Mouse (Mus musculus) embryonic facial prominence, embryonic 11.5 days (tissue): ENCODE measurements around the gene Ndufc1. TPM values are rescaled to one million over a fixed set of nuclear protein-coding genes. Genes with fewer than 3 reads are reported as not detected.

Experiments used
- polyA plus RNA-seq: library from polyadenylated mRNA; unstranded; fragments of >200 nt; fragmentation: Nextera tagmentation; extraction: Ambion mirVana; gene quantifications from 2 replicates; pipeline ENCODE4 v1.2.1, GENCODE M21; 2014

Ndufc1 gene
- polyA plus RNA-seq, 1 experiment from 2014 or later, result 722 TPM

Other genes starting within 250 kb of the Ndufc1 start
- 11.0 and 11.5 TPM in 2 replicates for gene Noct, start 184.5 kb downstream of the Ndufc1 start, polyA plus RNA-seq
- 47.3 and 48.9 TPM in 2 replicates for gene Elf2, start 68.3 kb downstream of the Ndufc1 start, polyA plus RNA-seq
- 9.1 and 16.1 TPM in 2 replicates for gene Mgarp, start 12.2 kb downstream of the Ndufc1 start, polyA plus RNA-seq
- 49.1 and 54.9 TPM in 2 replicates for gene Naa15, start 6.2 kb upstream of the Ndufc1 start, polyA plus RNA-seq
- 19.8 and 21.7 TPM in 2 replicates for gene Rab33b, start 74.9 kb upstream of the Ndufc1 start, polyA plus RNA-seq
- gene Setd7, start 151.9 kb upstream of the Ndufc1 start, polyA plus RNA-seq, result 4.9 and 5.0 TPM in 2 replicates